Mouse (Mus musculus) embryonic stem cell, embryonic (primary cell): ENCODE data around the gene Lrrc49.

ENCODE experiments used
- CTCF ChIA-PET, 4 experiments: fragments of 300-600 bp in 2 of 4; fragments of 350-600 bp in 2 of 4; sonication (Branson Sonifier 250); formaldehyde crosslinking; loops; one replicate each; lab custom pipeline; 2022; ENCODE audit warnings: inconsistent platforms in 2 of 4; lab: Charles Lee
- POLR2A ChIA-PET, 4 experiments: fragments of 300-600 bp in 2 of 4; fragments of 350-600 bp in 2 of 4; sonication (Branson Sonifier 250); formaldehyde crosslinking; loops; one replicate each; lab custom pipeline; 2022; ENCODE audit warnings: antibody characterized with exemption in 4 of 4, inconsistent platforms in 1 of 4; lab: Charles Lee

Lrrc49 gene

GRCm38 (mm10) chr9:60687891-60688324 is at the start of gene Lrrc49:
Gene Lrrc49 (minus strand): TSS chr9:60688158.
- ChIA-PET POLR2A (interaction anchor here (0.5 to 1.7 kb wide), 19 partner anchors 11 to 1667 kb away, joined by 3 to 7 read pairs (median 3); partner anchors contain the start of gene Larp6 (in 1 of the 4)), CTCF (interaction anchor here (0.6 to 1.6 kb wide), 8 partner anchors 13 to 1007 kb away, joined by 3 to 10 read pairs (median 4); no protein-coding TSS in a partner anchor)

- ChIA-PET CTCF (no interaction called here), POLR2A (no interaction called here)
Observed at GRCm38 (mm10) chr9:60734321-60734720, 46.4 kb upstream of the Lrrc49 start.

- POLR2A ChIA-PET: interaction anchor here in 1 of 4 experiments (0.7 to 1.3 kb wide), 2 partner anchors 13 to 21 kb away, joined by 3 to 5 read pairs; no protein-coding TSS in a partner anchor
- CTCF ChIA-PET: interaction anchor here in 1 of 4 experiments (0.7 to 1.4 kb wide), 3 partner anchors 13 to 1455 kb away, joined by 3 to 4 read pairs (median 4); no protein-coding TSS in a partner anchor
Observed at GRCm38 (mm10) chr9:60724968-60725367, 37.0 kb upstream of the Lrrc49 start.

- POLR2A ChIA-PET: no interaction called here
- CTCF ChIA-PET: interaction anchor here (0.5 to 3.2 kb wide), 9 partner anchors 22 to 168 kb away, joined by 3 to 36 read pairs (median 20); no protein-coding TSS in a partner anchor
Observed at GRCm38 (mm10) chr9:60719687-60720086, 31.7 kb upstream of the Lrrc49 start.

GRCm38 (mm10) chr9:60718284-60718683 is 30.3 kb upstream of the Lrrc49 start:
- ChIA-PET POLR2A (interaction anchor here in 2 of 4 experiments (0.6 to 1.2 kb wide), 7 partner anchors 24 to 169 kb away, joined by 3 to 5 read pairs (median 3); partner anchors contain the start of gene Lrrc49 (in 1 of the 2)), CTCF (interaction anchor here (0.5 to 3.2 kb wide), 68 partner anchors 8 to 1201 kb away, joined by 3 to 36 read pairs (median 4); partner anchors contain the start of genes Uaca (in 2 of the 4) and Lrrc49 (in 1 of the 4))

GRCm38 (mm10) chr9:60715828-60716227 is 27.9 kb upstream of the Lrrc49 start:
- POLR2A ChIA-PET: interaction anchor here in 1 of 4 experiments (1.4 kb wide), 1 partner anchor 28 kb away, joined by 7 read pairs; the partner anchor contains the start of gene Lrrc49

GRCm38 (mm10) chr9:60715271-60715670 is 27.3 kb upstream of the Lrrc49 start:
- ChIA-PET CTCF (interaction anchor here in 3 of 4 experiments (0.8 to 1.0 kb wide), 4 partner anchors 29 to 172 kb away, joined by 3 read pairs; no protein-coding TSS in a partner anchor), POLR2A (interaction anchor here in 1 of 4 experiments (1.4 kb wide), 1 partner anchor 27 kb away, joined by 7 read pairs; the partner anchor contains the start of gene Lrrc49)

More at GRCm38 (mm10) chr9:60715828-60716227, 27.9 kb upstream of the Lrrc49 start:
- CTCF ChIA-PET: interaction anchor here in 3 of 4 experiments (0.6 to 1.0 kb wide), 5 partner anchors 29 to 523 kb away, joined by 3 read pairs; no protein-coding TSS in a partner anchor

- CTCF ChIA-PET: interaction anchor here in 1 of 4 experiments (0.8 kb wide), 1 partner anchor 173 kb away, joined by 3 read pairs; no protein-coding TSS in a partner anchor
Observed at GRCm38 (mm10) chr9:60714191-60714590, 26.2 kb upstream of the Lrrc49 start.

GRCm38 (mm10) chr9:60713616-60714015 is 25.7 kb upstream of the Lrrc49 start:
- ChIA-PET POLR2A (no interaction called here), CTCF (no interaction called here)

More at GRCm38 (mm10) chr9:60714191-60714590, 26.2 kb upstream of the Lrrc49 start:
- POLR2A ChIA-PET: interaction anchor here in 1 of 4 experiments (0.6 kb wide), 1 partner anchor 628 kb away, joined by 3 read pairs; no protein-coding TSS in a partner anchor

- POLR2A ChIA-PET: interaction anchor here (0.5 to 1.2 kb wide), 7 partner anchors 25 to 1460 kb away, joined by 3 to 4 read pairs (median 3); partner anchors contain the start of gene Lrrc49 (in 1 of the 4)
Observed at GRCm38 (mm10) chr9:60712771-60713541, 25.0 kb upstream of the Lrrc49 start, which contains the start of gene Larp6. Gene Larp6 (plus strand): TSS chr9:60712989.

GRCm38 (mm10) chr9:60712011-60712410 is 24.1 kb upstream of the Lrrc49 start:
- POLR2A ChIA-PET: interaction anchor here in 3 of 4 experiments (0.5 to 1.2 kb wide), 5 partner anchors 24 to 176 kb away, joined by 3 read pairs; partner anchors contain the start of gene Lrrc49 (in 1 of the 3)
- CTCF ChIA-PET: interaction anchor here in 2 of 4 experiments (0.6 to 1.4 kb wide), 8 partner anchors 29 to 469 kb away, joined by 3 to 9 read pairs (median 3); no protein-coding TSS in a partner anchor

More at GRCm38 (mm10) chr9:60712771-60713541, 25.0 kb upstream of the Lrrc49 start, which contains the start of gene Larp6:
- CTCF ChIA-PET: interaction anchor here in 3 of 4 experiments (0.5 to 1.4 kb wide), 10 partner anchors 28 to 744 kb away, joined by 3 to 9 read pairs (median 3); no protein-coding TSS in a partner anchor

- CTCF ChIA-PET: interaction anchor here in 2 of 4 experiments (1.4 to 1.6 kb wide), 2 partner anchors 9 kb away, joined by 3 read pairs; no protein-coding TSS in a partner anchor
- POLR2A ChIA-PET: interaction anchor here in 1 of 4 experiments (0.7 kb wide), 1 partner anchor 650 kb away, joined by 3 read pairs; no protein-coding TSS in a partner anchor
Observed at GRCm38 (mm10) chr9:60709721-60710120, 21.8 kb upstream of the Lrrc49 start.

- POLR2A ChIA-PET: no interaction called here
- CTCF ChIA-PET: interaction anchor here in 1 of 4 experiments (0.5 to 2.1 kb wide), 2 partner anchors 10 to 1015 kb away, joined by 3 to 6 read pairs; no protein-coding TSS in a partner anchor
Observed at GRCm38 (mm10) chr9:60708606-60709005, 20.6 kb upstream of the Lrrc49 start.

GRCm38 (mm10) chr9:60707594-60707993 is 19.6 kb upstream of the Lrrc49 start:
- ChIA-PET CTCF (interaction anchor here in 3 of 4 experiments (0.7 to 2.1 kb wide), 3 partner anchors 11 kb away, joined by 3 to 6 read pairs (median 3); no protein-coding TSS in a partner anchor), POLR2A (no interaction called here)

- ChIA-PET POLR2A (interaction anchor here in 2 of 4 experiments (0.7 to 1.1 kb wide), 3 partner anchors 12 to 884 kb away, joined by 3 to 8 read pairs (median 4); partner anchors contain the start of gene Lrrc49 (in 2 of the 2)), CTCF (interaction anchor here in 2 of 4 experiments (1.0 to 1.4 kb wide), 2 partner anchors 19 kb away, joined by 4 to 5 read pairs; no protein-coding TSS in a partner anchor)
Observed at GRCm38 (mm10) chr9:60699581-60700231, 11.7 kb upstream of the Lrrc49 start.

- ChIA-PET CTCF (interaction anchor here in 2 of 4 experiments (0.9 to 1.1 kb wide), 2 partner anchors 48 to 453 kb away, joined by 3 read pairs; no protein-coding TSS in a partner anchor), POLR2A (interaction anchor here in 1 of 4 experiments (0.5 kb wide), 1 partner anchor 1421 kb away, joined by 3 read pairs; no protein-coding TSS in a partner anchor)
Observed at GRCm38 (mm10) chr9:60696271-60696985, 8.5 kb upstream of the Lrrc49 start.
